Mouse (Mus musculus): Measurements from ENCODE around the gene Mlh3. TPM values are rescaled to one million over a fixed set of nuclear protein-coding genes. Genes with fewer than 3 reads are reported as not detected.

Mlh3 gene
- polyA plus RNA-seq, 1 experiment from 2014 or later = 7.1 TPM

DNA sequence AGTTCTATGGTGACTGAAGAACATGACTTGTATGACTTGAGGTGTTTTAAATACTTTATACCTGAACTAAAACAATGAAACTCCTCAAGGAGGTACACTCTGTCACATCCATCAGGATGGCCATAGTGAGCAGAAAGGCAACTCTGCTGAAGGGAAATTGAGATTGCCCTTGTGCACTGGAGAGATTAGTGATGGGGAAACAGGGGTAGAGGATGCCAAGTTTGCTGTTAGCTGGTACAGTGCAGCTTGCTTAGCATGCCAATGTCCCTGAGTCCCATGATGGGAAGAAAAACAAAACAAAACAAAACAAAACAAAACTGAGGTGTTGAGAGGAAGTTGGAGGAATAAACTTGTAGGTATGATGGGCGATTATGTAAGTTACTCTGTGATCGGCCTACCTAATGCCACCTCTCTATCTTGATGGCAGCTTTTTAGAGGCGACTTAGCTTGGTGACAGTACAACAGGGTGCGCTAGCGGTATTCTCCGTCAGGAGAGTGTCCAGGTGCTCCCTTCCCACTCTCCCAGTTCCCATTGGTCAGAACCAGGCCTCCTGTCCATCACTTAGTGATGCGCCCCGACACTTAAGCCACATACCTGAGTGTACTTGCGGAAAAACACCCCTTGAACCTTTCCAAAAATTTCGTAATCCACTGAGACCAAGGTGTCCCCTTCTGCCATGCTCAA is 9.1 kb upstream of the Mlh3 start:
- no peak for TF ChIP-seq CTCF (IDR thresholded peaks at IDR 0.05; ENCODE audit: low read depth)
- no peak for DNase-seq (ENCODE audit: low spot score)
- 6% methylated on average over 10 of the region's 10 CpGs for WGBS
- H3K27ac ChIP-seq = 0 out of 2 replicates have a peak overlapping the region, but pooled peaks have one; percentile 71
- H3K27me3 ChIP-seq (ENCODE audit: insufficient read depth, low read length) = no peaks in the 10 kb centered on the region
- peak overlapping the region; percentile 84 for H3K9ac ChIP-seq (ENCODE audit: low read depth, low read length)
- peak; percentile 23; the same call in 1 of the 2 replicates for ATAC-seq (replicated peaks; ENCODE audit: low FRiP score, low read depth)
- peak overlapping the region; percentile 89 for H3K4me3 ChIP-seq (replicated peaks; ENCODE audit: low read depth, low read length)
- H3K9me3 ChIP-seq (replicated peaks; ENCODE audit: low read length) = no peaks in the 10 kb centered on the region
- H3K4me2 ChIP-seq (ENCODE audit: low read length) = peak overlapping the region; percentile 94
- peaks cover 5% of the 10 kb centered on the region; the same call in 1 of the 2 replicates for H3K4me1 ChIP-seq (replicated peaks; ENCODE audit: insufficient read depth, low read length)
- H3K36me3 ChIP-seq (ENCODE audit: insufficient read depth, low read length) = no peaks in the 10 kb centered on the region

DNA sequence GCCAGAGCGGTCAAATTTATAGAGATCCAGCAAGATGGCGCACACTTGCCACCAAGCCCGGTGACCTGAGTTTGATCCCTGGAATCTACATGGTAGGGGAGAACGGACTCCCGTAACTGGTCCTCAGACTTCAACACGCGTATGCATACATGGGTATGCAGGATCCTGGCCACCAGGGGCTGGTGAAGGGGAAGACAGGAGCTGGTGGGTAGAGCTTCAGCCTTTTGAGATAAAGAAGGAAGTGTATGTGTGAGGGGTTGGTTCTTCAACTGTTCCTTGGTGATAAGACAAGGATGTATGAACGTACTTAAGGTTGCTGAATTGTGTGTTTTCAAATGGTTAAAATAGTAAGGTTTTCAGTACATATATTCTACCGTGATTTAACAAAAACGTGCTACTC is 8.5 kb upstream of the Mlh3 start:
- WGBS = 95% methylated on average over 10 of the region's 10 CpGs
- no peak overlapping the region for H3K27ac ChIP-seq
- no peak overlapping the region for H3K4me3 ChIP-seq (replicated peaks; ENCODE audit: low read depth, low read length)
- H3K4me2 ChIP-seq (ENCODE audit: low read length) = no peak overlapping the region
- no peak for DNase-seq (ENCODE audit: low spot score)
- H3K9ac ChIP-seq (ENCODE audit: low read depth, low read length) = no peak overlapping the region
- H3K4me1 ChIP-seq (replicated peaks; ENCODE audit: insufficient read depth, low read length) = peaks cover 5% of the 10 kb centered on the region; the same call in 1 of the 2 replicates
- no peak for ATAC-seq (replicated peaks; ENCODE audit: low FRiP score, low read depth)
- no peaks in the 10 kb centered on the region for H3K27me3 ChIP-seq (ENCODE audit: insufficient read depth, low read length)
- no peak for TF ChIP-seq CTCF (IDR thresholded peaks at IDR 0.05; ENCODE audit: low read depth)
- H3K9me3 ChIP-seq (replicated peaks; ENCODE audit: low read length) = no peaks in the 10 kb centered on the region
- no peaks in the 10 kb centered on the region for H3K36me3 ChIP-seq (ENCODE audit: insufficient read depth, low read length)

DNA sequence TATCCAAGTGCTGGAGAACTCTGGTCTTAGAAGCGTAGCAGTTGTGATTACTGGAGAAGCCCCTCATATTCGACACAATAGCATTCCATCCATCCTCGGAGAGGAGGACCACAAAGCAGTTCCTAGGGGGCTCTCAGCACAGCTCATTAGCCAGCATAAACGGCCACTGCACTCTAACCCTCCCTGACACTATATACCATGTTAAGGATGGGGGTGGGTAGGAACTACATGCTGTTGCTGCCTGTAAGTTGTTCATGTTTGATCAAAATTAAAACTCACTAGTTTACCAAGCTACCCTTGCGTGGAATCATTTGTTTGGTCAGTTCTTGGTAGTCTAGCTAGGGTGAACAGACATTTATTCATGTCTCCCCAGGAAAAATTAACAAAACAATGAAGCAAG is 5.9 kb upstream of the Mlh3 start:
- 59% methylated on average over 5 of the region's 5 CpGs for WGBS
- no peak for TF ChIP-seq CTCF (IDR thresholded peaks at IDR 0.05; ENCODE audit: low read depth)
- DNase-seq (ENCODE audit: low spot score) = no peak
- no peak for ATAC-seq (replicated peaks; ENCODE audit: low FRiP score, low read depth)
- H3K27me3 ChIP-seq (ENCODE audit: insufficient read depth, low read length) = no peaks in the 10 kb centered on the region
- H3K9ac ChIP-seq (ENCODE audit: low read depth, low read length) = no peak overlapping the region
- no peak overlapping the region for H3K4me3 ChIP-seq (replicated peaks; ENCODE audit: low read depth, low read length)
- no peak overlapping the region for H3K27ac ChIP-seq
- H3K9me3 ChIP-seq (replicated peaks; ENCODE audit: low read length) = no peaks in the 10 kb centered on the region
- H3K4me2 ChIP-seq (ENCODE audit: low read length) = no peak overlapping the region
- no peaks in the 10 kb centered on the region for H3K36me3 ChIP-seq (ENCODE audit: insufficient read depth, low read length)
- H3K4me1 ChIP-seq (replicated peaks; ENCODE audit: insufficient read depth, low read length) = peaks cover 5% of the 10 kb centered on the region; the same call in 1 of the 2 replicates

DNA sequence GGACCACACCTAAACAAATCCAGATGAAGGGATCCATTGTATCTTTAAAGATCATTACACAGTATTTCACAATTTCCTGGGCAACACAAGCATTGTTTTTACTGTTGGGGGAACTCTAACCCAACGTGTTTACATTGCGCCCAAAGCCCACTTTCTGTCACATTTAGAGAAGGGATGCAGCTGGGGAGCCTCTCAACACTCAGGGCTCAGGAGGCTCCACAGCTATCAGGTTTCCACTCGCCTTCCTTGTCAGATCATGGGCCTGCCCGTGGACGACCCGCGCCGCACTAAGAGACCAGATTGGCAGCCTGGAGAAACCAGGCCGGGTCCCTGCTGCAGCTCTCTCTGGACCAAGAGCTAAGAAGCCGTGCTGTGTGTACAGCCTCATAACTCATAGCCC is 3.1 kb upstream of the Mlh3 start:
- Histone ChIP-seq H3K27me3 (ENCODE audit: insufficient read depth, low read length) (no peaks in the 10 kb centered on the region), H3K36me3 (ENCODE audit: insufficient read depth, low read length) (no peaks in the 10 kb centered on the region), H3K4me3 (replicated peaks; ENCODE audit: low read depth, low read length) (no peak overlapping the region), H3K4me1 (replicated peaks; ENCODE audit: insufficient read depth, low read length) (no peaks in the 10 kb centered on the region), H3K4me2 (ENCODE audit: low read length) (no peak overlapping the region), H3K27ac (no peak overlapping the region), H3K9ac (ENCODE audit: low read depth, low read length) (no peak overlapping the region), H3K9me3 (replicated peaks; ENCODE audit: low read length) (no peaks in the 10 kb centered on the region)
- 30% methylated on average over 10 of the region's 10 CpGs for WGBS
- DNase-seq (ENCODE audit: low spot score) = peak; percentile 74
- TF ChIP-seq CTCF (IDR thresholded peaks at IDR 0.05; ENCODE audit: low read depth) = no peak
- ATAC-seq (replicated peaks; ENCODE audit: low FRiP score, low read depth) = no peak

DNA sequence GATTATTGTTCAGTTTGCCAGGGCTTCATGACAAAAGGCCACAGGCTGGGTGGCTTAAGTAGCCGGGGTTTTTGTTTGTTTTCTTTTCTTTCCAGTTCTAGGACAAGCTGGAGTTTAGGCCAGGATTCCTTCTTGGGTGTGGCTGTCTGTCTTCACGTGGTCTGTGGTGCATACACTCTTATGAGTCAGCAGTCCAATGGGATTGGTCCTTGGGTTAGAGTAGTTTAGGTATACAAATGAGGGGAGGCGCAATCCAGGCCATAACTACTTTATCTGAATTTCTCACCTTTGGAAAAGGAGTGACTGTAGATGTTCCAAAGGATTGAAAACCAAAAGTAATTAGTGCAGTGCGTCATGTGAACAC is 1.4 kb upstream of the Mlh3 start:
- no peak overlapping the region for H3K27ac ChIP-seq
- no peak for DNase-seq (ENCODE audit: low spot score)
- H3K4me1 ChIP-seq (replicated peaks; ENCODE audit: insufficient read depth, low read length) = no peaks in the 10 kb centered on the region
- H3K36me3 ChIP-seq (ENCODE audit: insufficient read depth, low read length) = no peaks in the 10 kb centered on the region
- no peaks in the 10 kb centered on the region for H3K27me3 ChIP-seq (ENCODE audit: insufficient read depth, low read length)
- H3K9ac ChIP-seq (ENCODE audit: low read depth, low read length) = no peak overlapping the region
- TF ChIP-seq CTCF (IDR thresholded peaks at IDR 0.05; ENCODE audit: low read depth) = no peak
- H3K4me2 ChIP-seq (ENCODE audit: low read length) = no peak overlapping the region
- no peak overlapping the region for H3K4me3 ChIP-seq (replicated peaks; ENCODE audit: low read depth, low read length)
- no peaks in the 10 kb centered on the region for H3K9me3 ChIP-seq (replicated peaks; ENCODE audit: low read length)
- ATAC-seq (replicated peaks; ENCODE audit: low FRiP score, low read depth) = no peak
- WGBS = 54% methylated on average over 4 of the region's 4 CpGs

DNA sequence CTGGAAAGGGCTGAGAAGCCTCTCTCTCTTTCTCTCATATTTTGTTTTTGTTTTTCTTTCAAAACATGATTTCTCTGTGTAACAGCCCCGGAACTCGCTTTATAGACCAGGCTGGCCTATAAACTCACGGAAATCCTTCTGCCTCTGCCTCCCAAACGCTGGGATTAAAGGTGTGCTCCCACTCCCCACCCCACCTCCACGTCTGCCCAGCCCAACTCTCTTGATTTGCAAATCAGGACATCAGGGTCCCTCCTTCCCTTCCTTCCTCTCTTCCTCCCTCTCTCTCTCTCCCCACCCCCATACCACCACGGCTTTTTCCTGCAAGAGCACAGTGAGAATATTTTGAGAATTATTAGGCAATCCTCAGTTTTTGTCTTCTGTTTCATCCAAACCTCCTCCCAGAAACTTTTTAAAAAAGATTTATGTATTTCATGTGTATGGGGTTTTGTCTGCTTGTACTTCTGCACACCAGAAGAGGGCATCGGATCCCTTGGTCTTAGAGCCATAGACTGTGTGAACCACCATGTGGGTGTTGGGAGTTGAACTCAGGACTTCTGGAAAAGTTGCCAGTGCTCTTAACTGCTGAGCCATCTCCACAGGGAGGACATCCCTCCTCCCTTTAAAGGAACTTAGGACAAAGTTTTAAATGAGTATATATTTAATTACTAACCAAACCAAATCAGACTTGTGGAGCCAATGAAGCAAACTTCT is 888 bp upstream of the Mlh3 start:
- no peak for DNase-seq (ENCODE audit: low spot score)
- H3K4me2 ChIP-seq (ENCODE audit: low read length) = no peak overlapping the region
- no peaks in the 10 kb centered on the region for H3K9me3 ChIP-seq (replicated peaks; ENCODE audit: low read length)
- 0 out of 2 replicates have a peak, but pooled peaks have one; percentile 5 for TF ChIP-seq CTCF (IDR thresholded peaks at IDR 0.05; ENCODE audit: low read depth)
- no peak overlapping the region for H3K9ac ChIP-seq (ENCODE audit: low read depth, low read length)
- H3K4me1 ChIP-seq (replicated peaks; ENCODE audit: insufficient read depth, low read length) = no peaks in the 10 kb centered on the region
- WGBS = 75% methylated on average over 7 of the region's 7 CpGs
- no peak for ATAC-seq (replicated peaks; ENCODE audit: low FRiP score, low read depth)
- H3K27ac ChIP-seq = no peak overlapping the region
- H3K4me3 ChIP-seq (replicated peaks; ENCODE audit: low read depth, low read length) = no peak overlapping the region
- H3K27me3 ChIP-seq (ENCODE audit: insufficient read depth, low read length) = no peaks in the 10 kb centered on the region
- no peaks in the 10 kb centered on the region for H3K36me3 ChIP-seq (ENCODE audit: insufficient read depth, low read length)
